Mouse (Mus musculus) embryonic fibroblast, embryonic 13.5 days (primary cell): Measurements from ENCODE around the gene Gpr27. TPM values are rescaled to one million over a fixed set of nuclear protein-coding genes. Genes with fewer than 3 reads are reported as not detected.
A peak's percentile ranks its signal among the peaks of the same experiment; 100 is the strongest.

Experiments
- H3K27ac ChIP-seq: 2 replicates; pipeline ENCODE4 v1.5.1; 2012; ENCODE audit warnings: low read length, control low read depth, inconsistent platforms; ENCODE audit not compliant: insufficient read depth
- H3K4me1 ChIP-seq: 2 replicates; pipeline ENCODE4 v1.6.1; 2011; ENCODE audit warnings: low read length; ENCODE audit not compliant: control insufficient read depth, insufficient read depth
- H3K4me3 ChIP-seq: 2 replicates; pipeline ENCODE4 v1.5.1; 2011; ENCODE audit warnings: mild to moderate bottlenecking, control low read depth, low read length; ENCODE audit not compliant: insufficient read depth
- CTCF ChIP-seq: IDR thresholded peaks from 2 replicates; pipeline ENCODE4 v1.5.1; 2011; ENCODE audit warnings: mild to moderate bottlenecking, control low read depth, low read length, moderate library complexity, borderline replicate concordance; ENCODE audit not compliant: insufficient read depth
- POLR2A ChIP-seq: IDR thresholded peaks from 2 replicates; pipeline ENCODE4 v1.6.1; 2011; ENCODE audit warnings: low read depth, mild to moderate bottlenecking, control low read depth, low read length, moderate library complexity
- polyA plus RNA-seq: library from polyadenylated mRNA; stranded (reverse); fragments of >200 nt; gene quantifications from 2 replicates; pipeline ENCODE4 v1.2.4, GENCODE M21; 2011; ENCODE audit warnings: low read depth; ENCODE audit not compliant: missing spikeins, insufficient read length

Gene Gpr27
- polyA plus RNA-seq, 1 experiment, result 2.4 TPM

DNA sequence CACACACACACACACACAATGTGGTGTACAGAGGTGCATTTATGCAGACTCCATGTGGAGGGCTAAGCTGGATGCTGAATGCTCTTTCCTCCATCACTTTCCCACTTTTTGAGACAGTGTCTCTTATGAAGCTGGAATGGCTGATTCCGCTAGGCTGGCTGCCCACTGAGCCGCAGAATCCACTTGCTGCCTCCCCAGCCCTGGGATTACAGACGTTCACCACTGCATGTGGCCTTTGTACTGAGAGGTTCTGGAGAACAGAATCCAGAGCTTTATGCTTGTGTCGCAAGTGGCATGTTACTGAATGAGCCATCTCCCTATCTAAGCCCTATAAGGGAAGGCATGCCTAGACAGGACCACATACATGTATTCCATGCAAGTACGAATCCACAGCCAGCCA lies 20.8 kb downstream of the Gpr27 start:
- TF ChIP-seq CTCF (no peak), POLR2A (no peak)
- Histone ChIP-seq H3K4me1 (no peaks in the 10 kb centered on the region), H3K4me3 (no peak overlapping the region), H3K27ac (no peak overlapping the region)

GRCm38 (mm10) chr6:99715191-99715590 lies 22.7 kb downstream of the Gpr27 start:
- Histone ChIP-seq H3K27ac (no peak overlapping the region), H3K4me1 (no peaks in the 10 kb centered on the region), H3K4me3 (no peak overlapping the region)
- TF ChIP-seq CTCF, result no peak
- TF ChIP-seq POLR2A, result no peak

- no peaks in the 10 kb centered on the region for H3K4me1 ChIP-seq
- TF ChIP-seq POLR2A, result no peak
- no peak for TF ChIP-seq CTCF
Observed at GRCm38 (mm10) chr6:99715913-99716312, 23.4 kb downstream of the Gpr27 start.

DNA sequence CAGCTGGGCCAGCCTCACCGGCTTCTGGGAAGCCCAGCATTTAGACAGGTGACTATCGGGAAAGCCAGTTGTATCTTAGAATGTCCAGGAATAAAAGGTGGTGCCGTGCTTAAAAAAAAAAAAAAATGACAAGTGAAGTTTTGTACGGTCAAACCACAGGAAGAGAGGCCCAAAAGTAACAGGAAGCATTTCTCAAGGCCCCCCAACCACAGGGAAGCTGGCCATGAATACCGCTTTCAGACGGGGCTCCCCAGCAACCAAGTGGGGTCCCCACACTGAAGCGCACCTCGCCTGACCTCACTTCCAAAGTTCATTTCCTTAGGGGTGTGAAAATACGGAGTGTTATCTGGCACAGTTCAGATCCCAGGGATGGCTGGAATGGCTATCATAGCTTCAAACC lies 28.6 kb downstream of the Gpr27 start:
- H3K27ac ChIP-seq, result no peak overlapping the region
- H3K4me3 ChIP-seq, result no peak overlapping the region
- H3K4me1 ChIP-seq, result no peaks in the 10 kb centered on the region
- TF ChIP-seq CTCF (no peak), POLR2A (no peak)

More at GRCm38 (mm10) chr6:99715913-99716312, 23.4 kb downstream of the Gpr27 start:
- Histone ChIP-seq H3K4me3 (no peak overlapping the region), H3K27ac (no peak overlapping the region)

GRCm38 (mm10) chr6:99722390-99722789 lies 29.9 kb downstream of the Gpr27 start:
- H3K4me1 ChIP-seq, result no peaks in the 10 kb centered on the region
- TF ChIP-seq CTCF (no peak), POLR2A (no peak)

GRCm38 (mm10) chr6:99725971-99726561 lies 33.6 kb downstream of the Gpr27 start, which contains the start of gene Prok2:
Gene Prok2, minus strand, starts transcription at chr6:99726392.
- TF ChIP-seq POLR2A, result no peak
- H3K4me1 ChIP-seq, result no peaks in the 10 kb centered on the region
- peak within 1 kb of the TSS; percentile 16 for H3K4me3 ChIP-seq
- no peak within 1 kb of the TSS for H3K27ac ChIP-seq

More at GRCm38 (mm10) chr6:99722390-99722789, 29.9 kb downstream of the Gpr27 start:
- Histone ChIP-seq H3K27ac (no peak overlapping the region), H3K4me3 (no peak overlapping the region)

GRCm38 (mm10) chr6:99726576-99727303 lies 34.3 kb downstream of the Gpr27 start:
- no peak overlapping the region for H3K4me3 ChIP-seq
- no peak overlapping the region for H3K27ac ChIP-seq

DNA sequence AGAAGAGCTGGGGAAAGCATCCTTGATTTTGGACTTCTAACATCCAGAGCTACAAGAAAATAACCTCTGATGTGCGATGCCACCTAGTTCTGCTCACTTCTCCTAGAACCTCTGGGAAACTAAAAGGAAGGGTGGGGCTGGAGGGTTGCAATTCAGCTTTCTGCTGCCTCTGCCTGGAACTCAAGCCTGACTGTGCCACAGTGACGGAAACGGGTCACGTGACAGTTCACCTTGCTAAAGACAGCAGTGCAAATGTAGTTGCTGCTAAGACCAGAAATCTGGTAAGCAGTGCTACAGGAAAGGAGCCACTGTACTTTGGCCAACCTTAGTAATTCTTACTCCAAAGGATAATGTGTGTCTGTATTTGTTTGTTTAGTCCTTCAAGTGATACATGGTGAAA lies 37.4 kb downstream of the Gpr27 start:
- H3K4me3 ChIP-seq, result no peak overlapping the region
- H3K27ac ChIP-seq, result no peak overlapping the region
- TF ChIP-seq CTCF, result no peak
- no peak for TF ChIP-seq POLR2A
- no peaks in the 10 kb centered on the region for H3K4me1 ChIP-seq

More at GRCm38 (mm10) chr6:99726576-99727303, 34.3 kb downstream of the Gpr27 start:
- no peaks in the 10 kb centered on the region for H3K4me1 ChIP-seq
- no peak for TF ChIP-seq CTCF
- no peak for TF ChIP-seq POLR2A

- Histone ChIP-seq H3K4me1 (no peaks in the 10 kb centered on the region), H3K27ac (no peak overlapping the region), H3K4me3 (no peak overlapping the region)
- TF ChIP-seq POLR2A (no peak), CTCF (no peak)
Observed at GRCm38 (mm10) chr6:99731926-99732325, 39.4 kb downstream of the Gpr27 start.

GRCm38 (mm10) chr6:99732673-99733072 lies 40.2 kb downstream of the Gpr27 start:
- Histone ChIP-seq H3K4me1 (no peaks in the 10 kb centered on the region), H3K27ac (no peak overlapping the region), H3K4me3 (no peak overlapping the region)
- TF ChIP-seq POLR2A, result no peak
- TF ChIP-seq CTCF, result no peak
